Mouse (Mus musculus): Measurements from ENCODE around the gene Mpp5. TPM values are rescaled to one million over a fixed set of nuclear protein-coding genes. Genes with fewer than 3 reads are reported as not detected.

Gene Mpp5
- polyA plus RNA-seq (2017; shearing (Covaris generic)): 10 to 100 TPM in 1 of 2 experiments, 1 to 10 TPM in 1; 9.7 to 11.7 TPM

DNA sequence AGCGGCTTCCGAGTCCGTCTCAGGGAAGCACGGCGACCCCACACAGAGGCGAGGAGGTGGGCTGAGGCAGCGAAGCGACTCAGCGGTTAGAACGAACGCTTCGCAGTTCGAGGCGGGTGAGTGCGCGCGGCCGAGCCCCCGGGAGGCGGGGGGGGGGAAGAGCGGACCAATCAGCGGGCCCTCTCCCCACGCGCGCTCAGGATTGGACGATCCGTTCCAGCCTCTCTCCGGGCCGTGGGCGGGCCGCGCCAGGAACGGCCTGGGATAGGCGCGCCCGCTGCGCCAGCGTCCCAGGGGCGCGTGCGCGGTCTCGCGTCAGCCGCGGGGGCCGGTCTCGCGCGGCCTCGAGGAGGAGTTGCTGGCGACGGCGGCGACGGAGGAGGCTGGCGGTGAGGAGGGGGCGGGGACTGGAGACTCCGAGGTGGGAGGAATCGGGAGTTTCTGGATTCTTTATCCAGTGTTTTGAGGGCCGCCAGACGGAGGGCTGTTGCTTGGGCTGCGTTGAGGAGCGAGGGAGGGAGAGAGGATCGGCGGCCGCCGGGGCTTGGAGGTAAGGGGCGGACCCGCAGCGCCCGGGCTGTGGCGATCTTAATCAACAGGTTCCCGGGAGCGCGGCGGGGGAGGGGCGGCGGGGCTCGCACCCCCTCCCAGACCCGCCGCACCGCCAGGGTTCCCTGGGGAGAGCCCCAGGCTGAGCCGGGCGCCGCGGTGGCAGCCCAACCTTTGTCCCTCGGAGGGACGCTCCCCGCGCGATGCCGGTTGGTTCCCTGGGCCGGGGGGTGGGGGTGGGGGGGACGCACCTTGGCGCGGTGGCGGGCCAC lies at the start of gene Mpp5:
Mpp5 (plus strand) TSS at position 351 of the 821 bp plus-strand sequence.
- peak; percentile 97 for ATAC-seq

DNA sequence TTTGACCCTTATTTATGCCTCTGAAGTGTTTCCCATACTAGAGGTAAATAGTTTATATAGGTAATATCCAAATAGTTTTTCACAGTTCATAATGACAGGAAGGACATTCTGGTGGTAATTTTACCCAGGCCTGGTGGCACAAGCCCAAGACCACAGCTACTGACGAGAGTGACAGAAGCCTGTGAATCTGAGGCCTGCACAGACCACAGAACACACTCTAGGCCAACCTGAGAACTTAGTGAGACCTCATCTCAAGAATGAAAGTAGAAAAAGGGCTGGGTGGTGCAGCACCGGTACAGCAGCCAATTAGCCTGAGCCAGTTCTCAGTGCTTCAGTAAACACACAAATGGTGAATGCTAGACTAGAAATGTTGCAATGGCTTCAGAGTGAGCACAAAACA lies 30.9 kb upstream of the Mpp5 start:
- no peak for ATAC-seq

DNA sequence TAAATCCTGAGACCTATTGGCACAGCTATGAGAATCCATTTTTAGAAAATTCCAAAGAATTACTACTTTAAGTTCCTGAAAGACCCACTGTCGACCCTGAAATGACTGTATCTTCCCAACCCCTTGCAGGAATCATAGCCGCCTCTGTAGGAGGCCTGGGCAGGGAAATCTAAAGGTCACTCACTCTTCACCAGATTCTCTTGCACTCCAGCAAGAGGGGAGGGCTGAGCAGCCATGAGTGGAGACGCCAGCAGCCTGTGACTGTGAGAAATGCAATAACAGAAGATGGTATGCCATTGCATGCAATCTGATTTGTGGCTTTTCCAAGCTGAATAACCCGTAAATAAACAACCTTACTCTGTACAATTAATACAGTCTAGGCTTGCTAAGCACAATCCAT lies 21.0 kb upstream of the Mpp5 start:
- no peak for ATAC-seq

DNA sequence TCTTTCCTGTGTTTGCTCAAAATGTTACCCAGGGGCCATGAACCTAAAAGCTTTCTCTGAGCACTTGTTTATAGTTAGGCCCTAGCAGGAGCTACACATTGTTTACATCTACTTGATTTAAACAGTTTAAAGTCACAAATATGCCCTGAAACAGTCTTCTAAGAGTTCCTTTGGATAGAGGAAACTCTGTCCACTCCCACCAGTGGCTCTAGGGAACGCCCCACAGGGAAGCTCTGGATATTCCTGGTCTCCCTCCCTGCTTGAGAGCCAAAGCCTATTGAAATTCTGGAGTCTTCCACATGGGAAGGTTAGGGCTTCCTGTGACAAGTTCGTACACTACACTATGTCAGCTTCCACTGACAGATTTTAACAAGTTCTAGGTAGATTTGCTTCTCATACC lies 9.1 kb upstream of the Mpp5 start:
- no peak for ATAC-seq

DNA sequence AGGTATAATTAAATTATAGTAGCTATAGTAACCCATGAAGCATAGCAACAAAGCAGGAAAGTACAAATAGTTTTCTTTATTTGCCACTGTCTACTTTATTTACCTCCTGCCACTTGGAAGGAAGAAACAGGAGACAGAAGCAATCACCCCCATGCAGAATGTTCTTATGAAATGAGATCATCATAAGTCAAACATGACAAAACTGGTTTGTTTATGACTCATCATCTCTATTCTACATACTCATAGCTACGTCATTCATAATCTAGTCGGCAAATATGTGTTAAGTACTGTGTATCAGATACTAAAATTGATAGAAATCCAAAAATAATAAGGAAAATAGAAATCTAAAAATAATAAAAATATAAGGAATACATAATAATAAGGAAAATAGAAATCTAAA lies 8.4 kb upstream of the Mpp5 start:
- no peak for ATAC-seq

DNA sequence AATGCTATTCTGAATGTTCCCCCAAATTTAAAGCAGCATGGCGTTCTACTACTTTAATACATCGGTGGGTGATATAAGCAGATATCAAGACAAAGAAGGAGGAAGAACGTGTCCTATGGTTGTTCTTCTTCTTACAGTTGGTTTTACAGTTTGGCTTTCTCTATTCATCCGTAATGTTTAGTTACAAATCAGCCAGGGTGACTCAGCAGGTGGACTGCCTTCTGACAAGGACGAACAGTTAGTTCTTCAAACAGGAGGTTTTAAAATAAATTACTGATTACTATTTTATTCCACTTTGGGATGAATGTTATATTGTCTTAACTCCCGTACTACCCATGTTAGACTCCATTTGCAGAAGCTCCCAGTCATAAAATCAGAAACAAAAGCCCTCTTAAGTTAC lies 2.5 kb upstream of the Mpp5 start:
- no peak for ATAC-seq

DNA sequence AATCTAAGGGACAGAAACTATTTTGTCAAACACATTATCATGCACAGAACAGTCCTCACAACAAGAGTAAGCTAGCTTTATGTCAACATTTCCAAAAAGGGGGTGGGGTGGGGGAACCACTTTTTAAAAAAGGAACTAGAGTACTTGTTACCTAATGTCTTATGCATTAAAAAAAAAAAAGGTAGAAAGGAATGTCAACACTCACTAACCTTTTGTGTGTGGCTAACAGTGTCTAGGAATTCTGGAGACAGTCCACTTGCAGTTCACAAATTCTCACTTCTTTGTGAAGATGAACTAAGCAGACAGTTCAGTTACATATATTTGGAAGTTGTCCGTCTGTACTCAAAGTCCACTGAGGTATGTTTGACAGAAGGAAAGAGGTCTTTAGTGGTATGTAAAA lies 1.3 kb upstream of the Mpp5 start:
- no peak for ATAC-seq

DNA sequence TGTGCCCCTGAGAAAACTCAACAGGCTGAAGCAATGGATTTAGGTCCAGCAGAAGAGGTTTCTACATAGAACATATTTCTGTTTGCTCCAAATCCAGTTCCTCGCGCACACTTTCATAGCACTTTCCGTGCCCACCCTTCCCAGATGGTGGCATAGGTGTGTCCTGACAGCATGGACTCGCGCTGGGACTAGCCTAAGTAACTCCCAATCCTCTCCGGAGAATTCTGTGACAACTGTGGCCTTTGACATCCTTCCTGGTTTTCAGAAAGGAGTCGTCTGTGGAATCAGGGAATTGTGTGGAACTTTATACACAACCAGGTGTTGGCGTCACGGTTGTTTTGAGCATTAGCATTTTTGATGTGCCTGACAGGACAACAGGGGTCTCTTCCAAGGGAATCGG lies 594 bp upstream of the Mpp5 start:
- peak; percentile 4 for ATAC-seq

DNA sequence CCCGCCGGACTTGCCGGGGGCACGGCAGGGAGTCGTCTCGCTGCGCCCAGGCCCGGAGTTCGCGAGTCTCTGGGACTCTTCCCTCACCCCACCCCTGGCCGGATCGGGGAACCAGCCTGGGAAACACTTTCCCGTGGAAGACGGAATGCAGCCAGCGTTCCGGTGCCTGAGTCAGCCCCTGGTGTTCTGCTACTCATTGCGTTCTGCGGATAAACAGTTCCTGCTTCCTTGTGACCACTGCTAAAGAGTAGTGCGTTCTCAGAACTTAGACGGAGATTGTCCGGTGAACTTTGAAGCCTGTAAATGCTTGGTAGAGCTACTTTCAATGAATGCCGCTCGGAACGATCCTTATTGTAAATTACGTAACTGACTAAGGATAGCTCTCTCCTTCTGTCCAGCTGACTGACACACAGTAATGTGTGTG lies 683 bp downstream of the Mpp5 start:
- ATAC-seq: peak; percentile 1

DNA sequence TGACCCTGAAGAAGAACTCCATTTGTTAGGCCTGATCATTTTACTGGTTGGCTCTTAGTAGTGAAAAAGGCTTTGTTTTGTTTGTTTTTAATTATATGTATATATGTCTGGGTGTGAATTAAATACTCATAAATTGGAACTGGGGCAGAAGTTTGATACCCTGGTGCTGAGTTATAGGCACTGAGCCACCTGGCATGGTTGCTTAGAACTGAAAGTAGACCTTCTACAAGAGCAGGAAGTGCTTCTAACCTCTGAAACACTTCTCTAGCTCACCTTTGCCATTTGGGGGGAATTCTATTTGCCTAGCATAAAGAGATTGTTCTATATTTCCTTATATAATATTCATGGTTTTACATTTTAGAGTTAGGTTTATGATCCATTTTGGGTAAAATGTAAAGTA lies 13.3 kb downstream of the Mpp5 start:
- peak; percentile 52 for ATAC-seq

DNA sequence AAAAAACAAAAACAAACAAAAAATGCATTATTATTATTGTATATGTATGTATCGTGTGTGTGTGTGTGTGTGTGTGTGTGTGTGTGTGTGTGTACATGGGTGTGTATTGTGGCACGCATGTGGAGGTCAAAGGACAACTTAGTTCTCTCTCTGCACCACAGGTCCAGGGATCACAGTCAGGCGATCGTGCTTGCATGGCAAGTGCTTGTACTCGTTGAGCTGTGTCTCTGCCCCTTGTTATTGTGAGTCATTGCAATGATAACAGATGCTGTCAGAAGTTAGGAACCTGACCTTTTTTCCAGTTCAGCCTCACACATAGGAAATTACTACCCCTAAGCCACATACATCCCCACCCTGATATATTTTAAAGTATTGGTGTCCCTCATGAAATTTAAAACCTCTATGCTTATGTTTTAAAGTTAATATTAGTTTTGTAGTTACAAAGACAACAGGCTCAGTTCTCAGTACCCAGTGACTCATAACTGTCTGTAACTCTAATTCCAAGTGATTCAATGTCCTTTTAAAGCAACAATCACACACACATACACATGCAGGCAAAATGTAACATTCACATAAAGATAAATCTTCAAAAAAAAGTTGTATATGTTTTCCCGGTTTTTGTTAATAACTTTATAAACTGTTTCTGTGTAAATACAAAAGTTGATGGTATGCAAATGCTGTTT lies 20.5 kb downstream of the Mpp5 start:
- no peak for ATAC-seq

DNA sequence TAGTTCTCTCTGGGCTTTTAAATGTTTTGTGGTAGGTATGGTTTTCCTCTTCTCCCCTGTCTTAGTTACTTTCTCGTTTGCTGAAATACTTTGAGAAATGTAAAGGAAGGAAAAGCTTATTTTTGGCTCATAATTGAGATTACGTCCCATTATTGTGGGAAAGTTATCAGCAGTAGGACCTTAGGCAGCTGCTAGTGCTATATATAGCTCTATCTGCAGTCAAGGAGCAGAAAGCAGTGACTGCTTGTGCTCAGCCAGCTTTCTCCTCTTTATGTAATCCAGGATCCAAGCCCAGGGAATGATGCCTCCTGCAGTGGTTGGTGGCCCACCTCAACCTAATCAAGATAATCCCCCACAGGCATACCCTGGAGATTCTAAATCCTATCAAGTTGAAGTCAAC lies 24.5 kb downstream of the Mpp5 start:
- no peak for ATAC-seq

DNA sequence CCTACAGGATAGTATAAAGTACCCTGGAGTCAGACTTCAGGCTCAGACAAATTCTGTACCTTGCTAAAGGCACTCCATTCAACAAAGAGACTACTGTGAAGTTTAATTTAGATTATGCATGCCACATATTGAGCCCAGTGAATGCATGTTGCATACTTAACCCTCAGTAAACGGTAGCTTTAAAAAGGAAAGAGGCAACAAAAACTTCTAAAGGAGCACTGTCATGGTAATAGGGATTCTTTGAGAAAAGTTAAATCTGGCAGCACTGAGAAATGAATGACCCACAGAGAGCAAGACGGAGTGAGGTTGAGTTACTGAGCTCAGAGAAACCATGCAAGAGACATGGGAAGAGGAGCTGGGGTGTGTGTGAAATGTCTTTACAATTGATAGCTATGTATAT lies 29.2 kb downstream of the Mpp5 start:
- no peak for ATAC-seq

DNA sequence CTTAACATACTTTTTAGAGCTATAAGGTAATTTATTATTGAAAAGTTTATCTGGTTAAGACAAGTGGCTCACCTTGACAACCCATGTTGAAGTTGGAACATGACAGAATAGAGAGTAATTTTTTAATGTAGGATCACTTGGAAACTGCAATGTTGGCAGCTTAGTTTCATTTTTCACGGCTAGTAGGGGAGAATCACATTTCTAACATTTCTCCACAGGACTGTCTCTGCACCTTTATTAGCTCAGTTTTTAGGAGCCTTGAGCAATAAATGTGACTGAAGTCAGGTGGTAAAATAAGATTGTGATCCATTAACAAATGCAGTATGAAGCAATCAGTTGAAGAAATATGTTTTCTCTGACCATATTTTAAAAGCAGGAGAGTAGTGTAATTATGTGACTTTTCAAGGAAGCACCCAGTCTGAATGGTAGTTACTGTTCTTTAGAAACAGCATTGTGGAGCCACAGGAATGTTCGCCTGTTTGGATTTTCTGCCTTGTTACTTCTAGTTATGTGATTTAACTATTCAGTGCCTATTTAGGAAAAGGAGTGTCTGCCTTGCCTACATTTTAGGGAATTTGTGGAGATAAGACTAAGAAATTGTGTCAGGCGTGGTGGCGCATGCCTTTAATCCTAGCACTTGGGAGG lies 29.8 kb downstream of the Mpp5 start:
- no peak for ATAC-seq

DNA sequence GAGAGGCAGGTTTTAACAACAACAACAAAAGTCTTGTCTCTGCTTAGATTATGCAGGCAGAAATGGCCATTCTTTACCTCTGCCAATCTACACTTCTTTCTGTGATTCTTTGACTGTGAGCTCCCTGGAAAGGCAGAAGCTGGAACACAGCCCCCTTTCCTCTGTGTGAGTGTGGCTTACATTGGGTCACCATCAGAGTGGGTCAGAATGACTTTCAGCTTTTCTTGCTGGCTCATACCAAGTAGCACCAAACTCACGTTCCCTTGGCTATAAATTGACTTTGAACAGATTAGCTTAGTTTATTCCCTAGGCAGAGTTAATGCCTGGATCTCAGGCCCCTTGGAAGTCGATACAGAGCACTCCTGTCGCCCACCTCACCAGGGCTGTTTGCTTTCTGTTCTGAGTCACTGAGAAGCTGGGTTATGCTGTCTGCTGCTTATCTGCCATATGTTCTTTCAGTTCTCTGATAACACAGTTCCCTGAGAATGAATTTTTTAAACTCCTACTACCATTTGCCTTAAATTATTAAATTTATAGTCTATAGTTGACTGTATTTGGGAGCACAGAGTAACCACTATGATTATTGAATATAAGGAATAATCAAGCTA lies 39.7 kb downstream of the Mpp5 start:
- no peak for ATAC-seq

DNA sequence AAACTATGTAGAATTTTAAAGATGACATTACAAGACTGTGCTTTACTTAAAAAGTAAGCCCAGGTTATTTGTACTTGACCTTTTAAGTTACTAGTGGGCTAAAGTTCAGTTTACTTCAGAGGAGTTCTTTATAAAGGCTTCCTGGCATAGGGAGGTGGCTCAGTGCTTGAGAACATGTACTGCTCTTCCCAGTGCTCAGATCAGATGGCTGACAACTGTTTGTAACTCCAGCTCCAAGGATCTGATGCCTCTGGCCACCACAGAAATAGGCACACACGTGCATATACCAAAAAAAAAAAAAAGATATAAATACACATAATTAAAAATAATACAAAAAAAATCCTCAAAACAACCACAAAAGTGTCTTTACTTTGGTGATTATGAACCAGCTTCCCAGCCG lies 42.1 kb downstream of the Mpp5 start:
- ATAC-seq: no peak

DNA sequence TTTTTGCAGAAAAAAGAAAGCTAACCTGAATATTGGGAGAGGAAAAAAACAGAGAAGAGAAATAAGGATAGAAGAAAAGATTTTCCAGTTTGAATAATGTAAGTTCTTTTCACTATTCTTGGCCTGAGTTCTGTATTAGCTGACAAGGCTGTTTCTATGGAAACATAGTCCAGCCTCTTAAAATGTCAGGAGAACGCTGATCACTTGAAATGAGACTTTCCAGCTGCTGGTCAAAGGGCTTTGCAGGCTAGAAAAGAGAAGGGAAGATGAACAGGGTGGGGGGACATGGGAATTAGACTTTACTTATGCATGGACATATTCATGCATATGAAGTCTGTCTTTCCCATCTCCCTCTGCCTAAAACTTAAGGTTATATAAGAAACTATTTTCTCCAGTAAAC lies 45.5 kb downstream of the Mpp5 start:
- no peak for ATAC-seq

DNA sequence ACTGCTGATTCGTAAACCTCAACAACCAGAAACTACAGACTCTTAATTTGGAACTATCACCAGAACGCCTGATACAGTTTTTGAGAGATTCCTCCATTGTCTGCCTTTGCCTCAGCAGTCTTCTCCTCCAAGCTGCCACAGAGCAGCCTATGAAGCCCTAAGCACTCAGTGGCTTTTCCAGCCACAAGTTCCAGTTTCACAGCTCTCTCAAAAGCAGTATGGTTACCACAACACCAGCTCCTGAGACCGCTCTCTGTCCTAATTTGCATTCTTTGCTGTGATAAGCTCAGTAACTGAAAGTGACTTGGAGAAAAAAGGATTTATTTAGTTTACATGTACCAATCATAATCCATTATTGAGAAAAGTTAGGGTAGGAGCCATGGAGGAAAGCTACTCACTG lies 51.3 kb downstream of the Mpp5 start:
- ATAC-seq: no peak

DNA sequence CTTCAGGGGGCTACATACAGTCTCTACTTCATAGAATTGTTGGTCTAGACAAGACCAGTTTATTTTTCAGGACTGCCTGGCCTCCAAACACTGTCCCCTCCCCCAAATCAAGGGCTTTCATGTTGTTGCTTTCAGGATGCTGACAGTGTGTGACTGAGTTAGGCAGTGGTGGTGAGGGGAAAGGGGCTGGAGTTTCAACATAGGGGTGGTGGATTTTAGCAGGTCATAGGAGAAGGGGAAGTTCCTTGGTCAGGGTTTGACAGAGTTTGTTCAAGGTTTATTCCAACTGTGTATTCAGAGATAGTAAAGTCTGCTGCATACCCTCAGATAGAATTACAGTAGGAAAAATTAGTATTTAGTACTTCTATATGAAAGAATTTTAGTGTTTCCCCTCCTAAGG lies 53.1 kb downstream of the Mpp5 start:
- no peak for ATAC-seq

DNA sequence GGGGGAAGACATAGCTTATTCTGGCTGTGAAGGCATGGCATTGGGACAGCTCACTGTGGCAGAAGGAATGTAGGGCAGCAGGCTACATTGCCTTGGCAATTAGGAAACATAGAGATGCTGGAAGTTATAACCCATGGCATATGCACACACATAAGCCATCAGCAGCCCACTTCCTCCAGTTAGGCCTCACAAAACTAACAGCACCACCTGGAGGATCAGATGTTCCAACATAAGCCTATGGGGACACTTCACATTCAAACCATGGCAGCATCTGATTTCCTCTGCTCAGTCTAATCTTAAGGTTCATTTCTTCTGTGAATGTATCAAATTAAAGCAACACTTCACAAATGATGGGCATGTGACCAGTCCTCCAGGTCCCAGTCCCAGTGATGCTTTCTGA lies 65.7 kb downstream of the Mpp5 start:
- no peak for ATAC-seq

DNA sequence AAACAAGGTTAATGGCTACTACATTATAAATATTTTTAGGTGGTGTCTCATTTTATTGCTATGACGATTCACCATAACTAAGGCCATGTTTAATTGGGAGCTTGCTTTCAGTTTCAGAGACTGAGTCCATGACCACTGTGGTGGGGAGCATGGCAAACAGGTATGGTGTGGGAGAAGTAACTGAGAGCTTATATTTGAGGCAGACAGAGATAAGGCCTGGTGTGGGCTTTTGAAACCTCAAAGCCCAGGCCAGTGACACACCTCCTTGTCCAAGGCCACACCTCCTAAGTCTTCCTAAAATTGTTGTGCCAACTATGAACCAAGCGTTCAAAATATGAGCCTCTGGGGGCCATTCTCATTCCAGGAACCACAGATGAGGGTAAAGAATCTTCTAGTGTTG lies 85.8 kb downstream of the Mpp5 start:
- ATAC-seq: no peak

DNA sequence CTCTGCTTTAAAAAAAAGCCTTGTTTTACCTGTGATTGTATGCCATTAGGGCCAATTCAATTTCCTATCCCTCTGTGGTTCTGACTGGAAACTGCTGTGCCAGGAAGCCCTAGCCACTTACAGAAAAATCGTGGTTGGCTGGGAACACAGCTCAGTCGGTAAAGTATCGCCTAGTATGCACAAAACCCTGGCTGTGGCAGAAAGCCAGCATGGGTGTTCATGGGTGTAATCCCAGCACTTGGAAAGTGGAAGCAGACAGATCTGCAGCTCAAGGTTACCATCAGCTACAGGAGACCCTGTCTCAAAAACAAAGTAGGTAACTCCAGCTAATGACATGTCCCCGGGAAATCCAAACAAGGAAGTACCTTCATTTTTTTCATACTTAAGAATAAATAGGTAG lies 91.2 kb downstream of the Mpp5 start:
- ATAC-seq: no peak

DNA sequence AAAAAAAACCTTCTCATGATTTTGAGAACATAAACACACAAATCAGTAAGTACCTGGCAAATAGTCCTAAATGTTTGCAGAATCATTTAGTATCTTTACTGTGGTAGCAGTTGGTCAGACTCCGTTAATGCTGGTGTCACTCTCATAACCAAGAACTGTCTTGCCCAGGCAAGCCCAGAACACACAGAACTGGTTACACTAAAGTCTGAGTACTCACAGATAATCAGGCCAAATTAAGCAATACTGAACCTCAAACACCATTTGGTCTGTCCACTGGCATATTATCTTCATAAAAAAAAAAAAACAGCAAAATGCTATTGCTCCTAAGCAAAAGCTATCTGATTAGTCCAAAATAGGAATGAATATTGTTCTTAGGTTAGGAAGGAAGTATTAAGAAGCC lies 93.7 kb downstream of the Mpp5 start:
- no peak for ATAC-seq
